Mouse (Mus musculus) forebrain, embryonic 14.5 days (tissue): ENCODE results near the gene Plekha6. TPM values are rescaled to one million over a fixed set of nuclear protein-coding genes. Genes with fewer than 3 reads are reported as not detected.
"Not testable (repeated sequence)": the region's sequence is repeated elsewhere in the genome, so short reads cannot be mapped to it uniquely, and the experiment has no call there.

Source experiments
- ATAC-seq: fragments of 200-750 bp; cut with Nextera tagmentation; 2 replicates; pipeline ENCODE4 v1.8.0; 2017; ENCODE audit warnings: mild to moderate bottlenecking, moderate library complexity
- DNase-seq: peaks from one replicate; pipeline ENCODE4 v3.0.0-alpha.2; 2015; ENCODE audit warnings: low spot score
- H3K27ac ChIP-seq: fragments of 300-500 bp; sonication (generic); 2 replicates; pipeline ENCODE4 v1.5.1; 2014; ENCODE audit warnings: low read depth, mild to moderate bottlenecking, control low read depth, low read length, moderate library complexity
- H3K27me3 ChIP-seq: fragments of 300-500 bp; sonication (generic); replicated peaks from 2 replicates; pipeline ENCODE4 v1.6.1; 2014; ENCODE audit warnings: low read length, control low read depth, mixed read lengths; ENCODE audit not compliant: control insufficient read depth, insufficient read depth
- H3K36me3 ChIP-seq: fragments of 300-500 bp; sonication (generic); 2 replicates; pipeline ENCODE4 v1.6.1; 2014; ENCODE audit warnings: low read length, control low read depth; ENCODE audit not compliant: control insufficient read depth, insufficient read depth
- H3K4me1 ChIP-seq: fragments of 300-500 bp; sonication (generic); 2 replicates; pipeline ENCODE4 v1.6.1; 2014; ENCODE audit warnings: antibody characterized with exemption, low read length, control low read depth; ENCODE audit not compliant: control insufficient read depth, insufficient read depth
- H3K4me2 ChIP-seq: fragments of 300-500 bp; sonication (generic); 2 replicates; pipeline ENCODE4 v1.6.1; 2014; ENCODE audit warnings: mild to moderate bottlenecking, control low read depth, low read length
- H3K4me3 ChIP-seq: fragments of 300-500 bp; sonication (generic); 2 replicates; pipeline ENCODE4 v1.5.1; 2014; ENCODE audit warnings: low read depth, low read length, control low read depth
- H3K9ac ChIP-seq: fragments of 300-500 bp; sonication (generic); 2 replicates; pipeline ENCODE4 v1.6.1; 2014; ENCODE audit warnings: mild to moderate bottlenecking, low read length, control low read depth, moderate library complexity
- H3K9me3 ChIP-seq: fragments of 300-500 bp; sonication (generic); replicated peaks from 2 replicates; pipeline ENCODE4 v1.6.1; 2016; ENCODE audit warnings: low read length, control low read depth, mixed read lengths; ENCODE audit not compliant: control insufficient read depth
- WGBS: fragments of 180-500 bp; shearing (Covaris S2); extraction: QIAGEN DNeasy Blood & Tissue Kit; methylation state at CpG from one replicate; pipeline ENCODE4 v1.1.7; 2014; 5-methylcytosine and 5-hydroxymethylcytosine counted together
- polyA plus RNA-seq: library from polyadenylated mRNA; unstranded; fragments of >200 nt; fragmentation: Nextera tagmentation; extraction: Ambion mirVana; gene quantifications from 2 replicates; pipeline ENCODE4 v1.2.1, GENCODE M21; 2014

Gene Plekha6
- polyA plus RNA-seq, 1 experiment from 2014 or later = 7.3 TPM

- no peak overlapping the region for H3K9ac ChIP-seq
- no peak overlapping the region for H3K4me2 ChIP-seq
- no peak overlapping the region for H3K27ac ChIP-seq
- 23% methylated on average over 6 of the region's 6 CpGs for WGBS
- H3K9me3 ChIP-seq = no peaks in the 10 kb centered on the region
- peaks cover 18% of the 10 kb centered on the region for H3K4me1 ChIP-seq
- no peaks in the 10 kb centered on the region for H3K36me3 ChIP-seq
- ATAC-seq (peak; percentile 67; the same call in 1 of the 2 replicates), DNase-seq (peak; percentile 56)
- H3K27me3 ChIP-seq = 0 out of 2 replicates have a peak, but pooled peaks cover 4% of the 10 kb centered on the region
- H3K4me3 ChIP-seq = no peak overlapping the region
These were observed 164.3 kb downstream of the Plekha6 start for GRCm38 (mm10) chr1:133328299-133328795.

GRCm38 (mm10) chr1:133328896-133329637 is 165.1 kb downstream of the Plekha6 start:
- peak; percentile 42 for DNase-seq
- WGBS = 5% methylated on average over 34 of the region's 34 CpGs

GRCm38 (mm10) chr1:133329638-133329964 is 165.6 kb downstream of the Plekha6 start:
- H3K4me3 ChIP-seq = 0 out of 2 replicates have a peak overlapping the region, but pooled peaks have one; percentile 10
- no peak for ATAC-seq
- H3K27me3 ChIP-seq = 0 out of 2 replicates have a peak, but pooled peaks cover 4% of the 10 kb centered on the region
- peak overlapping the region; percentile 56; the same call in 1 of the 2 replicates for H3K9ac ChIP-seq
- peaks cover 18% of the 10 kb centered on the region for H3K4me1 ChIP-seq
- no peaks in the 10 kb centered on the region for H3K9me3 ChIP-seq
- H3K4me2 ChIP-seq = peak overlapping the region; percentile 57
- WGBS = 26% methylated on average over 7 of the region's 7 CpGs
- H3K36me3 ChIP-seq = no peaks in the 10 kb centered on the region
- H3K27ac ChIP-seq = no peak overlapping the region
- DNase-seq = no peak

More at GRCm38 (mm10) chr1:133328896-133329637, 165.1 kb downstream of the Plekha6 start:
- Histone ChIP-seq H3K4me2 (peak overlapping the region; percentile 57), H3K9me3 (no peaks in the 10 kb centered on the region), H3K4me1 (peaks cover 18% of the 10 kb centered on the region), H3K27me3 (0 out of 2 replicates have a peak, but pooled peaks cover 4% of the 10 kb centered on the region), H3K27ac (no peak overlapping the region), H3K36me3 (no peaks in the 10 kb centered on the region), H3K4me3 (0 out of 2 replicates have a peak overlapping the region, but pooled peaks have one; percentile 10), H3K9ac (peak overlapping the region; percentile 56; the same call in 1 of the 2 replicates)
- 0 out of 2 replicates have a peak, but pooled peaks have one; percentile 37 for ATAC-seq

GRCm38 (mm10) chr1:133331142-133331541 is 167.1 kb downstream of the Plekha6 start:
- Histone ChIP-seq H3K9ac (no peak overlapping the region), H3K4me2 (no peak overlapping the region), H3K27me3 (0 out of 2 replicates have a peak, but pooled peaks cover 4% of the 10 kb centered on the region), H3K27ac (0 out of 2 replicates have a peak overlapping the region, but pooled peaks have one; percentile 21), H3K36me3 (no peaks in the 10 kb centered on the region), H3K4me1 (peaks cover 18% of the 10 kb centered on the region), H3K4me3 (no peak overlapping the region), H3K9me3 (no peaks in the 10 kb centered on the region)
- ATAC-seq (peak; percentile 76), DNase-seq (peak; percentile 74)
- WGBS = 69% methylated on average over 3 of the region's 3 CpGs

GRCm38 (mm10) chr1:133332656-133333430 is 168.8 kb downstream of the Plekha6 start:
- Histone ChIP-seq H3K4me2 (no peak overlapping the region), H3K9ac (no peak overlapping the region), H3K9me3 (no peaks in the 10 kb centered on the region), H3K4me3 (no peak overlapping the region), H3K27me3 (0 out of 2 replicates have a peak, but pooled peaks cover 4% of the 10 kb centered on the region), H3K36me3 (no peaks in the 10 kb centered on the region), H3K4me1 (peaks cover 18% of the 10 kb centered on the region), H3K27ac (no peak overlapping the region)
- WGBS = 87% methylated on average over 11 of the region's 11 CpGs
- DNase-seq = no peak
- no peak for ATAC-seq

GRCm38 (mm10) chr1:133333937-133334336 is 169.9 kb downstream of the Plekha6 start:
- Histone ChIP-seq H3K4me2 (no peak overlapping the region), H3K27me3 (0 out of 2 replicates have a peak, but pooled peaks cover 4% of the 10 kb centered on the region), H3K4me3 (no peak overlapping the region), H3K9me3 (no peaks in the 10 kb centered on the region), H3K36me3 (no peaks in the 10 kb centered on the region), H3K27ac (no peak overlapping the region), H3K9ac (no peak overlapping the region), H3K4me1 (peaks cover 13% of the 10 kb centered on the region)
- WGBS = 68% methylated on average over 6 of the region's 6 CpGs
- ATAC-seq (no peak), DNase-seq (peak; percentile 23)

GRCm38 (mm10) chr1:133340403-133340802 is 176.4 kb downstream of the Plekha6 start:
- H3K27ac ChIP-seq, H3K9ac ChIP-seq, ATAC-seq, DNase-seq, H3K4me1 ChIP-seq, H3K4me2 ChIP-seq, H3K27me3 ChIP-seq, H3K9me3 ChIP-seq, H3K4me3 ChIP-seq, H3K36me3 ChIP-seq: not testable (repeated sequence)
- 76% methylated on average over 1 of the region's 1 CpGs for WGBS

- DNase-seq = no peak
- H3K36me3 ChIP-seq = no peaks in the 10 kb centered on the region
- no peak for ATAC-seq
- WGBS = 97% methylated on average over 2 of the region's 2 CpGs
- no peak overlapping the region for H3K27ac ChIP-seq
- no peak overlapping the region for H3K9ac ChIP-seq
- no peak overlapping the region for H3K4me2 ChIP-seq
- H3K4me1 ChIP-seq = no peaks in the 10 kb centered on the region
- no peaks in the 10 kb centered on the region for H3K9me3 ChIP-seq
- H3K4me3 ChIP-seq = no peak overlapping the region
- no peaks in the 10 kb centered on the region for H3K27me3 ChIP-seq
These were observed 180.3 kb downstream of the Plekha6 start for GRCm38 (mm10) chr1:133344357-133344756.
